Mouse (Mus musculus) neural tube, embryonic 10.5 days (tissue): ENCODE results near the gene Tmcc2.

ENCODE experiments used
- DNase-seq: peaks from one replicate; pipeline ENCODE4 v3.0.0-alpha.2; 2017; ENCODE audit warnings: low spot score; ENCODE audit errors: extremely low spot score

The Tmcc2 gene

DNA sequence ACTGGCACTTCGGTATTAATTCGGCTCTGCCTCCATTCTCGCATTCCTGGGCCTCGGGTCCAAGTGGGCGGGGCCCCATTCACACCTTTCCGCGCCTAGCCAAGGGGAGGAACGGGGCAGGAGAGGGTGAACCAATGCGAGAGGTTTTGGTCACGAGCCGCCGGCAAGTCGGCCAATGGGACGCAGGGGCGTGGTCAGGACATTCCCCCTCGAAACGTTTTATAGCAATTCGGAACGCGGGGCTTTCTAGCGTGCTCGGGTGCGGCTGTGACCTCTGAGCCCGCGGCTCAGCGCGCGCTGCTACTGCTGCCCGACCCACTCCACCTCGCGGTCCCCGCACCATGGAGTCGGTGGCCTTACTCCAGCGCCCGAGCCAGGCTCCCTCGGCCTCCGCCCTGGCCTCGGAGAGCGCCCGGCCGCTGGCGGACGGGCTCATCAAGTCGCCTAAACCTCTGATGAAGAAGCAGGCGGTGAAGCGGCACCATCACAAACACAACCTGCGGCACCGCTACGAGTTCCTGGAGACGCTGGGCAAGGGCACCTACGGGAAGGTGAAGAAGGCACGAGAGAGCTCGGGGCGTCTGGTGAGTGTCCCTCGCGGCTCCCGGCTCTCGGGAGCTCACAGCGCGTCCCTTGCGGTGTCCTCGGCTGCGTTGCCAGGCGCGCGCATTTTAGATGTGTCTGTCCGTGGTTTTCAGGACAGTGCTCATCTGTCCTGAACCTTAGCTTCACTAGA is 75.0 kb downstream of the Tmcc2 start, which contains the start of gene Nuak2:
TSS of gene Nuak2 (plus strand) at position 238 of the 736 bp plus-strand sequence.
- DNase-seq, result peak; percentile 87

DNA sequence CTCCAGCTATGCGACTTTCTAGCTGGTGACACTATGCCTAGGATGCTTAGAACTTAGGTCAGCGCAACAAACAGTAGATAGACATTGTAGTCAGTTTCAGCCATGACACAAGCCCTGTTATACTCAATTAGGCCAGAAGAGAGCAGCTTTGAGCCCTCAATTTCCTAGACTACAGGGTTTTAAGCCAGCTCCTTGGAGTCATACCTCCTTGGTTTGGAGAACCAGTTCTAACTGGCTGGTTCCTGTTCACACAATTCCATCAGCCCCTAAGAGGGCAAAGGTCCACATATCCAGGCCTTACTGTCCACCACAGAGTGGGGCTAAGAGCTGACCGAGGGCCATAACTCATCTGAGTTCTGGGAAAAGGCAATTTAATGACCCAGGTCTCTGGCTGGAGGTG is 78.4 kb downstream of the Tmcc2 start:
- peak; percentile 58 for DNase-seq

DNA sequence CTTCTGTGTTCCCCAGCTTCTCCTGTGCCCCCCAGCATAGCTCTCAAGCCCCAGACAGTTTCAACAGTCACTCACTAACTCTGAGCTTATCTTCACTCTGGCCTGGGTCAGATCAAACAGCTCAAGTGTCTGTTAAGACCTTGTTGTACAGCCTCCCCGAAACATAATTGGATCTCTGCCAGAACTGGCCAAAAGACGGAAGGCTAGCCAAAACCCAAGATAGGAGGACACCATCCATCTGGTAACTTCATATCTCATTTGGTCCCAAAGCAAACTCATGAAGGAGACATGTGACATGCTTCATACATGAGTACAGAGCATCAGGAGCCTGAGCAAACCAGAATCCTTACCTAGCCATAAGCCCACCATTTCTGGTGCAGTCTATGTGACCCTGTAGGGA is 79.0 kb downstream of the Tmcc2 start:
- no peak for DNase-seq

DNA sequence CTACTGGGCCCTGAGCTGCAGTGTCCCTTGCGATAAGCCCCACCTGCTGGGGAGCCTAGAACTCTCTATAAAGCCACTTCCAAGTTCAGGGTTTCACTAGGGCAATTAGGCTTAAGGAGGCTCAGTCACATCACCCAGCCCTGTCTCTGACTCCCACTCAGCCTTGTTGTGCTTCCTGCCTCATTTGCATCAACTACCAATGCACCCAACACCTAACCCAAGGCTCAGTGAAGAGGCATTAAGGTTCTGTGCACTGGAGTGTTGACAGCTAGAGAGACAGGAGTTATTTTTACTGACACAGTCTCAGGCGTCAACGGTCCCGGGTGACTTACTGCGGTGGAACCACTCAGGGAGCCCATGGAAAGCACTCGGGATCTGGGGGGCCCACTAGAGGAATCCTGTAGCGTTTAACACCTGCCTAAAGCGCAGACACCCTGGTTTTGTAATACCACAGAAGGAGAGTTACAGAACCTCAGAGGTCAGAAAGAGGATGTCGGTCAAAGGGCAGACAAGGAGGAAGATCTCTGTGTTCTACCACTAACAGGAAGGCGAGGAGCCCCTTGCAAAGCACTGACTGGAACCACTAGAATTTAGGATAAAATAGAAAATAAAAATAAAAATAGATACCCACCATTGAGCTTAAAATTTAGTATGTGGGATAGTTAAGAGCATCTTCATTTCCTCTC is 79.8 kb downstream of the Tmcc2 start:
- no peak for DNase-seq

DNA sequence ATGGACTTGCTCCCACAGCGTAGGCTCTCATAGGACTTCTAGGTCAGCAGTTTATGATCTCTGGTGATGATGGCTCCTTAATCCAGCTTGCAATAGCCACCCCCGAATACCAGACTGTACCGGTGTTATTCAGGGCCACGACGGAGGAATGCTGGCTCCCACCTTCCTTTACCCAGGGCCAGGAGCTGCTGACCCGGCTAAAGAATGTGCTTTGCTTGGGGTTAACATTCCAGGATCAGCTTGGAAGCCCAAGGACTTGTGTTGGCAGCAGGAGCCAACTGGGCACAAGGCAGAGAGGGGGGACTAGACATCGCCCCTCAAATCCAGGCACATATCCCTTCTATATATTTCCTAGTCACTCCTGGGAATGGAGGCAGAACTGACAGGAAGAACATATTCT is 80.3 kb downstream of the Tmcc2 start:
- no peak for DNase-seq

DNA sequence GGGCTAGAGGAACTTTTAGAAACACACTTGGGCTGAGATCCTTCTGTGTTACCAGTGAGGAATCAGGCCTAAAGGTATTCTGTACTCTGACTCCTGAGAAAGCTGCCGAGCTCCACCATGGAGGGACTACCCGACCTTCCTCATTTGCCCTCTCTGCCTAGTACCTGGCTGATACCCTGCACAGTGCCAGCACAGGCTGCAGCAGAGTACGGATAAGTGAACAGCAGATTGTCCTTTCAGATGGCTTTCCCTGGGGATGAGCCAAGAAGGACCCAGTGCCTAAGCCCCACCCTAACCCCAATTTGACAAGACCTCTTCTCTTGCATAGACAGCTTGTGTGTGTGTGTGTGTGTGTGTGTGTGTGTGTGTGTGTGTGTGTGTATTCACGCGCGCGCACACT is 82.4 kb downstream of the Tmcc2 start:
- no peak for DNase-seq

DNA sequence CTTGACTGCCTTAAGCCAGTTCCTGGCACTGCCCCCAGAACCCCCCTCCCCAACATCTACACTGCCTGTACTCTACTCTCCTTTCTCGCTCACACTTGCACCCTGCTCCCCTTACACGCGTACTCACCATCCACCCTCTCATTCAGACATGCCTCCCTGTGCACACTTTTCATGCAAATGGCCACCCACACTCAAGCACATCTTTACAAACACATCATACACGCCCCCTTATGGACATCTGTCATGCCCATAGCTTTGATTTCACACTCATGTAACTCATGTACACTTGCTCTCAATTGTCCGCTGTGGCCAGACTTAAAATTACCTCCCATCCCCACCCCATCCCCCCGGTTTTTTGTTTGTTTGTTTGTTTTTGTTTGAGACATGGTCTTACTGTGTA is 83.1 kb downstream of the Tmcc2 start:
- DNase-seq, result no peak

DNA sequence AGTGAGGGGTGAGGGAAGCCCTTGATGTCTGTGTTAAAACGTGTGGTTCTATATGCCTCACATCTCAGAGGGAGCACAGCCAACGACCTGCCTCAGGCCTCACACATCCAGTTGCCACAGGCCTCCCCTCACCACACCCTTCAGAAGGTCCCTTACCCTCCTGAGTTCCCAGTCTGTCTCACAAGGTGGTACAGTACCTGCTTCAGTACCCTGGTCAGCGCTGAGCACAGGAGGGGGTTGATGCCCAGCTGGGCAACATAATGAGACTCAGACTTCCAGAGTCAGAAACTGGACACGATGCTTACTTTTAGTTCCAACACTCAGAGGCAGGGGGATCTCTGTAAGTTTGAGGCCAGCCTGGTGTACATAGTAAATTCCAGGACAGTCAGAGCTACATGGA is 84.3 kb downstream of the Tmcc2 start:
- DNase-seq, result no peak
